Comparison of ENCODE assay signal across 8 mouse cellular contexts in the genomic region with DNA sequence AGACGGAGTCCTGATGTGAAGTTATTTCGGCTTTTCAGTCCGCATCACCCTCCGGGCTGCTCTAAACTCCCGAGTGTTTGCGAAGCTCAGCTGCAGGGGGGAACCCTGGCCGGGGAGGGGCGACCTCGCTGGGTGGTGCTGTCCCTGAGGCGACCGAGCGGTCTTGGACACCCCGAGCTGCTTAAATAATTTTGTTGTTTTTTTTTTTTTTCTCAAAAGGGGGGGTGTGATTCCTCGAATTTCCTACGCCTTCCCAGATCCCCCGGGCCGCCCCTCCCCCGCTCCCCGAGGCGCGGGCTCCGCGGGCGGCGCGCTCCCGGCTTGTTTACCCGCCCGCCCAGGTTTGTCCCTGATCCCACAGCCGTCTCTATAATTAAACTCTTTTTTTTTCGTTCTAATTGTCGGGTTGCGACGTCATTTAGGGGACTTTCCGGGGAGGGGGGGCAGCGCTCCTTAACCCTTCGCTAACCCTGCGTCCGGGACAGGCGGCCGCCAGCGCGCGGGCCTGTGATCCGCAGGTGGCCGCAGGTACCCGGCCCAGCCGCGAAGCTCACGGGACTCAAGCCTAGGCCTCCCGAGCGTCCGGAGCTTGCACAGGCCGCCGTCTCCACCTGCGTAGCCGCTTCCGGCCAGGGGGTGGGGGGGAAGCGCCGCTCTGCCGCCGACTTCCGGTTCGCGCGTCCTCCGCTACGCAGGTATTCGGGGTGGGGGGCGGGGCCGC. TPM values are rescaled to one million over a fixed set of nuclear protein-coding genes. Genes with fewer than 3 reads are reported as not detected.
A peak's percentile ranks its signal among the peaks of the same experiment; 100 is the strongest.
DNase-seq lines count a peak whose midpoint lies in the region; ATAC-seq and TF ChIP-seq lines count a peak whose summit lies in the region.

No protein-coding gene starts in this region.

- H3K27ac ChIP-seq in brown adipose tissue, adult 24 weeks (replicated peaks; ENCODE audit: low read depth, low read length) = peak overlapping the region; percentile 99
- peak overlapping the region; percentile 97 for H3K27ac ChIP-seq in forebrain, embryonic 12.5 days
- peak overlapping the region; percentile 97 for H3K27ac ChIP-seq in heart, postnatal 0 days (ENCODE audit: low read depth)
- peak overlapping the region; percentile 100 for H3K27ac ChIP-seq in lung, embryonic 16.5 days (ENCODE audit: low read length)

- ATAC-seq in forebrain, embryonic 12.5 days (ENCODE audit: low FRiP score) = peak; percentile 82
- ATAC-seq in heart, postnatal 0 days (ENCODE audit: insufficient read depth, low read depth) = peak; percentile 63
- peak; percentile 54 for ATAC-seq in lung, embryonic 16.5 days (ENCODE audit: low read depth)

- no peak for TF ChIP-seq CTCF in E14TG2a.4 (conservative IDR thresholded peaks at IDR 0.05; ENCODE audit: low read length)
- TF ChIP-seq CTCF in heart, postnatal 0 days (IDR thresholded peaks at IDR 0.05; ENCODE audit: low read depth) = no peak

- peak overlapping the region; percentile 95 for H3K4me3 ChIP-seq in E14TG2a.4 (replicated peaks; ENCODE audit: low read length)
- H3K4me3 ChIP-seq in brown adipose tissue, adult 24 weeks (ENCODE audit: insufficient read depth, low read depth, low read length) = peak overlapping the region; percentile 91
- H3K4me3 ChIP-seq in forebrain, embryonic 12.5 days (replicated peaks) = peak overlapping the region; percentile 72
- peak overlapping the region; percentile 96 for H3K4me3 ChIP-seq in heart, postnatal 0 days (ENCODE audit: low read depth, low read length)
- peak overlapping the region; percentile 71 for H3K4me3 ChIP-seq in lung, embryonic 16.5 days (ENCODE audit: low read length)

- under 1% methylated on average over 68 of the region's 71 CpGs for WGBS in forebrain, embryonic 12.5 days
- WGBS in heart, postnatal 0 days = under 1% methylated on average over 67 of the region's 71 CpGs
- WGBS in lung, embryonic 16.5 days = under 1% methylated on average over 56 of the region's 71 CpGs

- peak; percentile 79 for DNase-seq in heart, postnatal 0 days (ENCODE audit: low spot score)
- peak; percentile 89 to 92 for DNase-seq in kidney, postnatal 36 days
- DNase-seq in ovary, postnatal 10 days (ENCODE audit: low spot score) = peak; percentile 67
- DNase-seq in thymus, postnatal 10 days (ENCODE audit: low spot score in 2 of 2) = peak; percentile 80 to 82

- peak overlapping the region; percentile 79 for H3K9ac ChIP-seq in forebrain, embryonic 12.5 days
- H3K9ac ChIP-seq in heart, postnatal 0 days (replicated peaks; ENCODE audit: low read depth, low read length) = peak overlapping the region; percentile 90
- peak overlapping the region; percentile 89 for H3K9ac ChIP-seq in lung, embryonic 16.5 days (ENCODE audit: low read length)

- H3K9me3 ChIP-seq in E14TG2a.4 (ENCODE audit: low read length) = no peaks in the 10 kb centered on the region
- H3K9me3 ChIP-seq in forebrain, embryonic 12.5 days = no peaks in the 10 kb centered on the region
- H3K9me3 ChIP-seq in heart, postnatal 0 days (replicated peaks; ENCODE audit: control insufficient read depth, low read length) = no peaks in the 10 kb centered on the region
- H3K9me3 ChIP-seq in lung, embryonic 16.5 days (ENCODE audit: control insufficient read depth, low read length) = no peaks in the 10 kb centered on the region

- peak overlapping the region; percentile 94 for H3K4me2 ChIP-seq in forebrain, embryonic 12.5 days
- H3K4me2 ChIP-seq in heart, postnatal 0 days (ENCODE audit: low read depth, low read length) = peak overlapping the region; percentile 68
- H3K4me2 ChIP-seq in lung, embryonic 16.5 days (ENCODE audit: low read depth, low read length) = peak overlapping the region; percentile 89

- peaks cover 46% of the 10 kb centered on the region for H3K27me3 ChIP-seq in E14TG2a.4 (ENCODE audit: insufficient read depth, low read length)
- H3K27me3 ChIP-seq in forebrain, embryonic 12.5 days = 0 out of 2 replicates have a peak, but pooled peaks cover 3% of the 10 kb centered on the region
- no peaks in the 10 kb centered on the region for H3K27me3 ChIP-seq in heart, postnatal 0 days (ENCODE audit: control insufficient read depth, insufficient read depth, low read length)
- H3K27me3 ChIP-seq in lung, embryonic 16.5 days (ENCODE audit: control insufficient read depth, insufficient read depth, low read depth, low read length) = no peaks in the 10 kb centered on the region

- peaks cover 62% of the 10 kb centered on the region for H3K4me1 ChIP-seq in E14TG2a.4 (replicated peaks; ENCODE audit: low read depth, low read length)
- 0 out of 2 replicates have a peak, but pooled peaks cover 3% of the 10 kb centered on the region for H3K4me1 ChIP-seq in brown adipose tissue, adult 24 weeks (ENCODE audit: control insufficient read depth, insufficient read depth, insufficient read length, low read length)
- H3K4me1 ChIP-seq in forebrain, embryonic 12.5 days = peaks cover 48% of the 10 kb centered on the region
- peaks cover 8% of the 10 kb centered on the region; the same call in 1 of the 2 replicates for H3K4me1 ChIP-seq in heart, postnatal 0 days (ENCODE audit: control insufficient read depth, insufficient read depth)
- peaks cover 9% of the 10 kb centered on the region for H3K4me1 ChIP-seq in lung, embryonic 16.5 days (replicated peaks; ENCODE audit: control insufficient read depth, insufficient read depth, low read length)

- peak; percentile 25; the same call in 1 of the 2 replicates for TF ChIP-seq EP300 in heart, postnatal 0 days (IDR thresholded peaks at IDR 0.05; ENCODE audit: low read depth)

- H3K36me3 ChIP-seq in E14TG2a.4 (ENCODE audit: insufficient read depth, low read length) = peaks cover 12% of the 10 kb centered on the region
- H3K36me3 ChIP-seq in forebrain, embryonic 12.5 days (replicated peaks) = peaks cover 9% of the 10 kb centered on the region
- H3K36me3 ChIP-seq in heart, postnatal 0 days (replicated peaks; ENCODE audit: control insufficient read depth, insufficient read depth, low read length) = peaks cover 9% of the 10 kb centered on the region
- H3K36me3 ChIP-seq in lung, embryonic 16.5 days (ENCODE audit: control insufficient read depth, insufficient read depth, low read length) = peaks cover 7% of the 10 kb centered on the region

RNA-seq across cellular contexts. Expression of a gene that starts 2.5 kb away (rescaled TPM):
- 67.0 and 75.8 TPM in 2 replicates for polyA plus RNA-seq in brown adipose tissue, adult 24 weeks (2012; ENCODE audit: insufficient read depth, insufficient read length, missing spikeins)
- 91.5 and 96.5 TPM in 2 replicates for polyA plus RNA-seq in forebrain, embryonic 12.5 days (2016; fragmentation: Nextera tagmentation; extraction: Ambion mirVana)
- 80.6 and 85.1 TPM in 2 replicates for total RNA-seq in heart, postnatal 0 days (2014; rRNA removed; ENCODE audit: low replicate concordance)
- 60.3 and 69.6 TPM in 2 replicates for polyA plus RNA-seq in heart, postnatal 0 days (2015; fragmentation: Nextera tagmentation; extraction: Ambion mirVana)
- polyA plus RNA-seq in lung, embryonic 16.5 days (2015; fragmentation: Nextera tagmentation; extraction: Ambion mirVana) = 131 and 152 TPM in 2 replicates

Comparison
In these comparisons a context has a peak if more than half of its experiments do, and no peak if none do; other contexts are left out.
1. Peak in every context shown above with its lines: DNase-seq, ATAC-seq, H3K4me3 ChIP-seq and H3K27ac ChIP-seq.